Mouse (Mus musculus): Measurements from ENCODE around the gene Ube2n.

Gene Ube2n

GRCm38 (mm10) chr10:95560394-95560983, 45.5 kb downstream of the Ube2n start:
- peak; percentile 60 for DNase-seq

GRCm38 (mm10) chr10:95561616-95562015, 46.7 kb downstream of the Ube2n start:
- DNase-seq = peak; percentile 76

DNA sequence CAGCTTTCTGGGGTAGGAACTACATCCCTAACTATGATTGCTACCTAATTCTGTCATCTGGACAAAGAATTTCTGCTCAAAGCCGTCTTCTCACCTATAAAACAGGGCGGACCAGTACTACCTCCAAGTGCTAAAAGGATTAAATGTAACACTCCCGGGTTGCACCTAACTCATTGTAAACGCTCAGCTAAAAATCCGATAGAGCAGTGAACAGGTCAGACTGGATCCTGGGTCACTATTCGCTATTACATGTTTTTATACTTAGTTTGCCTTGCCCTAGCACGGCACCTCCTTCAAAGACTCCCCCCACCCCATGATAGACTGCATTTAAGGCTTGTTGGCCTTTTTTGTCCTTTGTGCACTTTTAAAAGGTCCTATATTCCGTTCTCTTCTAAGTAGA, 47.5 kb downstream of the Ube2n start:
- DNase-seq = peak; percentile 84

DNA sequence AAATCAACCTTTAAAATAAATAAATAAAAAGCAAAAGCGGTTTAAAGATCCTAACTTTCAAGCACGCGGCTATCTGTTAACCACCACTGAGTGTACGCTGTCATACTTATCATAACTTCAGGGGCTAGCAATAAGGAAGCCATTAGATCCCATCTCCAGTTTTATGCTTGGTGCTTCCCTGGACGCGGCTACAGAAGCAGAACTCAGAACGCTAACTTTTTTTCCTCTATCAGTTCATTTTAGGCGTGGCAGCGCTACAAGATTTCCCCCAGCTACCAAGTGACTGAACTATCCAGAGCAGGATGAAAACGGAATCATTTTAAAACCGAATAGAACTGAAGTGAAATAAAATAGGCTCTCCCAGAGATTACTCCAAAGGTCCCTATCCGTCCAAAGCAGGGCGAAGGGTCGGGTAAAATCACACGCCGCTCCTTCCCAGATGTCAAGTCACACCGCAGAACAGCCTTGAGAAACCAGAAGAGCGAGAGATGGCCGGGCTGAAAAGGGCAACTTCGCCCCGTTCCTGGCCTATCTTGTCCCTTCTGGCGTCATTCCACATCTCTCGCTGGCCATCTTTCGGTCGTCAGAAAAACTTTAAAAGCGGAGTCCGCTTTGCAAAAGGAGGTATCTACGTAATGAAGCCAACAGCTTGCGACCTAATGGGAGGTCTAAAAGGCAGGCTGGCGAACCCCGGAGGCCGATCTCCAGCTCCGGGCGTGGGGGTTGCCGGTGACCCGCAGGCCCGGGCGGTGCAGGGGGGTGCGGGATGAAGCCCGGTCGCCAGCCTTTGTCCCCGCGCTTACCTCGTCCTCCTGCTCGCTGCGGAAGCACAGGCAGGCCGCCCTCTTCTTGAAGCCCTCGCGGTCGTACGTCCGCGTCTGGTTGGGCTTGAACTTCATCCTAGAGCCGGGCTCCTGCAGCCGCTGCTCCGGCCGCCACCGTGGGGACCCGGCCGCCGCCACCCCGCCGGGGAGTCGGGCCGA, 48.2 kb downstream of the Ube2n start:
- peak; percentile 96 for DNase-seq

DNA sequence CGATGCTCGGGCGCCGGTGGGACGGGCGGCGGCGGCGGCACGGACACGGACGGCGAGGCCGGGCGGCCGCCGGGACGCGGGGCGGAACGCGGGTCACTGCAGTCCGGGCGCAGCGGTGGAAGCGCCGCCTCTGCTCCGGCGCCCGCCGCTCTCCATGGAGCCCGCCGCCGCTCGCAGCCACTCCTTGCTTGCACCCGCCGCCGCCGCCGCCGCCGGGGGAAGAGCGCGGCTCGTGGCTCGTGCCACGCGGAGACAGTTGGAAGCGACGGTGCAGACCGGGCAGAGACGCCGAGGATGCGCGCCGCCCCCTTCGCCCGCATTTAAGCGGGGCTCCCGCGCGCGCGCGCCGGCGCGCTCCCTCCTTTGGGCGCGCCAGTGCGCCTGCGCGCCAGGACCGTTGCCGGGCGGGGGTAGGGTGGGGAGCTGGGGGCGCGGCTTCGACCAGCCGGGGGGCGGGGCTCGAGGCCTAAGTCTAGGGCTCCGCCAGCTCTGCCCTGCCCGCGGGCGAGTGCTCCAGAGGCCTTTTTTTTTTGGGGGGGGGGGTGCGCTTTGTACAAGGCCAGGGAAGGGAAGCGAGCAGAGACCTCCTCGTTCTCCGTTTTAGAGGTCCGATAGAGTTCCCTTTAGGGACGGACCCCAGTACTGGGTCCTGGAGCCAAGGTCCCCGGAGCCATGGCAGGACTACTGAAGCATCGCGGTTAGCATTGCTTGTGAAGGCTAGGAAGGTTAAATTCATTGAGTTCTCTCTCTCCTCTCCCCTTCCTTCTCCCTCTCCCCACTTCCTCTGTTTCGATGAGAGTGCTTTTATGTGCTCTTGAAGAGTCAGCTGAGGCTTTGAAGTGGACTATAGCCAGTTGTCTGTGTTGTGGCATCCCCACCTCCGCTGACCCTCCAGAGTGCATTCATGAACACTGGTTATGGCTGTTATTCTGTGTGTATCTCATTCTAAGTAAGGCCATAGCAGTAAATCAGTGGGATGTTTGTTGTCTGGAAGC, 49.2 kb downstream of the Ube2n start, which contains the start of gene Nudt4:
Gene Nudt4, minus strand, starts transcription at position 296 of the 995 bp plus-strand sequence.
- DNase-seq = peak; percentile 99

DNA sequence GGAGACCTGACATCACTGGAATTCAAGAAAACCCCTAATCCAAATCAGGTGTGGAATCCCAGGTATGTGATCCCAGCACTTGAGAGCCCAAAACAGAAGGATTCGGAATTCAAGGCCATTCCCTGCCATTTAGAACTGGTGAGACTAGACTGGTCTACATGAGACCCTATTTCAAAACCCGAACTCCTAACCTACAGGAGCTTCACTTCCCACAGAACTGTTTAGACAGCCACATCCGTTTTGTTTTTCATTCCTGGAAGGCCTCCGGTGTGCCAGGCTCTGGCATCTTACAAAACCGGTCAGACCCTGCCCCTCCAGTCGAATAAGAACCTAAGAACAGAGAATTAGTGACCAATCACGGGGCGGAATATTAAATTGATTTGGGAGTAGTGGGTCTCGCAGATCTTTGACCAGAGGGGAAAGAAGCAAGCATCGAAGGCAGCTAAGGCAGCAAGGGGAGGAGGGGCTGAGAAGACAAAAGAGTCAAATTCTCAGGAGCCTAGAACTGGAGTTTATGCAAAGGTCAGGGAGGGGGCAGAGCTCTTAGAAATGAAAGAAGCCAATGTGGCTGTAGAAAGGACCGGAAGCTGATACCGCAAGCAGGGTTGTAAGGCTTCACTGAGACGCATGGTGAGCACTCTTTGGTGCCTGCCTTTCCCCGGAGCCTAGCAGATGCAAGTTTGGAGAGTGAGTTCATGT, 50.4 kb downstream of the Ube2n start:
- peak; percentile 88 for DNase-seq

DNA sequence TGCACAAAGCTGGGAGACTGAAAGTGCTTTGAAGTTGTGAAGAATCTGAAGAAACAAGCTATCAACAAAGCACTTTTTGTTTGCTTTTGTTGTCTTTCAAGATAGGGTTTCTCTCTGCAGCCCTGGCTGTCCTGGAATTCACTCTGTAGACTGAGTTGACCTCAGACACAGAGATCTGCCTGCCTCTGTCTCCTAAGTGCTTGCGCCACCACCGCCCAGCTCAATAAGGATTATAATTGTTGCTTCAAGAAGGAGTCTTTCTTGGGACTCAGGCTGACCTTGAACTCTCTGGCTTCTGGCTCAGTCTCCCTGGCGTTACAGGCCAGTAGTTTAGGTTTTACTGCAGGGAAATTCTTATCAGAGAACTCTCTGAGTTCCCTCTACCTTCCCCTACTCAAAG, 51.8 kb downstream of the Ube2n start:
- DNase-seq = peak; percentile 55

DNA sequence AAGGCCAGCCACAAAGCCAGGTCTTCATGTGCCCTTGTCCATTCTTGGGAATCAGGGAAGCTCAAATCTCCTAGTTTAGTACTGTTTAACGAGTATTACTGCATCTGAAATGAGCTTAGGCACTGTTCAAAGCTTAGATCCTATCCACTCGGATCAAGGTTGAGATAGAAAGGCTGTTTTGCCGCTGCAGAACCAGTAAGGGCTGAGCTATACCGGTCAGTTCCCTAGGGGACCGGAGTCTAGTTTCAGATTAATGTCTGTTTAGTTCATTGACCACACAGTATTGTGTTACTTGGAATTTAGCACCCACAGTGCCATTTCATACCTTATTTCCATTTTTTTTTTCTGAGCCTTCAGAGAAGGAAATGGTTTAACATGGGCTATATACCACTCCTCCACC, 52.6 kb downstream of the Ube2n start:
- peak; percentile 34 for DNase-seq

DNA sequence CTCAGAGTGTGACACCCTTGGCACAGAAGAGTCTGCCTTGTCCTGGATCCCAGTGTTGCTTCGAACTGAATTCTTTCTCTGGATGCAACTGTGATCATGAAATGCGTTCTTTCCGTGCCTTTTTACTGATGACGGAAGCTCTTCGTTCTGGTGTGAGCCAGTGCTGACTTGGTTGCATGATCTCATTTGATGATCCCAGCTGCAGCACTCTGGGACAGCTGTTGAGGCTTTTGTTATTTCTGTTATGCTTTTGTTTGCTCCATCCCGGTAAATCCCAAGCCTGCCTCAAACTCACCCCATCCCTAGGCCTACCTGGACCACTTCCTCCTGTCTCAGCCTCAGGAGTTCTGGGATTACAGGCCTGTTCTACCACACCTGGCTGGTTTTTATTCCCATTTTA, 53.1 kb downstream of the Ube2n start:
- DNase-seq = peak; percentile 77

- no peak for DNase-seq
These were observed 54.5 kb downstream of the Ube2n start for GRCm38 (mm10) chr10:95569441-95569840.

DNA sequence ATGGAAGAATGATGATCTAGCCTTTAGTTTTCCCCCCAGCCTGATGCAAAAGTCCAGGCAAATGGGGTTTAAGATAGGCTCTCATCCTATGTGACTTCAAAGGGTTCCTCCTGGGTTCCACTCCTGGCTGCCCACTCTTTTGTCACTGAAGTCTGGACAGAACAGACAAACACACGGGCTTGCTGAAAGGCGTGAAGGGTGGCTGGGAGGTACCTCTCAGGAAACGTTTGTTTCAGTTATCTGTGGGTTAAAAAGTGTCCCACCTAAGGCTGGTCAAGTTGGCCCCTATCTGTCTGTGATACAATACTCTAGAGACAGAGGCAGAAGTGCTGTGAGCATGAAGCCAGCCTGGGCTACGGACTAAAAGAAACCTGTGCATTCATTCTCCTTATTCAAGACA, 60.0 kb downstream of the Ube2n start:
- DNase-seq = peak; percentile 62

DNA sequence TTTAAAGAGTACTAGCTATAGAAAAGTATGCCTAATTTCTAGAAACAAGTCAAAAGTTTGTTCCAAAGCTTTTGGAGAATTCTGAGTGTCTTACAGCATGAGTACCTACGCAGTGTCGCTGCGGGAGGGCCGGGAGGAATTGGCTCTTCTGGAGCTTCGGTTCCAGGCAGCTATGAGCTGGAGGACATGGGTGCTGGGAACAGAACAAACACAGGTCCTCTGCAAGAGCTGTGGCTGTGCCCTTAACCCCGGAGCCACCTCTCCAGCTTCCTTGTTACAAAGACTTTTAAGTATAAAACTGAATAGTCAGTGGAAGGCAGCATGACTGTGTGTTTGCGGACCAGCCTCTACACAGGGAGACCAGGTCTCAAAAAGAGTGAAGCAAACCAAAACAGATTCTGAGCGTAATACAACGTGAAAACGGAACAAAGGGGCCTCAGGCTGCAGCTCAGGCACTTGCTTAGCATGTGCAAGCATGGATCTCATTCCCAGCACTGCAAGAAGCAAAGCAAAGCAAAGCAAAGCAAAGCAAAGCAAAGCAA, 61.0 kb downstream of the Ube2n start:
- peak; percentile 83 for DNase-seq

GRCm38 (mm10) chr10:95576876-95577566, 62.1 kb downstream of the Ube2n start:
- DNase-seq = peak; percentile 85

GRCm38 (mm10) chr10:95577567-95577950, 62.6 kb downstream of the Ube2n start:
- no peak for DNase-seq

- DNase-seq = no peak
These were observed 70.6 kb downstream of the Ube2n start for GRCm38 (mm10) chr10:95585554-95585953.

DNA sequence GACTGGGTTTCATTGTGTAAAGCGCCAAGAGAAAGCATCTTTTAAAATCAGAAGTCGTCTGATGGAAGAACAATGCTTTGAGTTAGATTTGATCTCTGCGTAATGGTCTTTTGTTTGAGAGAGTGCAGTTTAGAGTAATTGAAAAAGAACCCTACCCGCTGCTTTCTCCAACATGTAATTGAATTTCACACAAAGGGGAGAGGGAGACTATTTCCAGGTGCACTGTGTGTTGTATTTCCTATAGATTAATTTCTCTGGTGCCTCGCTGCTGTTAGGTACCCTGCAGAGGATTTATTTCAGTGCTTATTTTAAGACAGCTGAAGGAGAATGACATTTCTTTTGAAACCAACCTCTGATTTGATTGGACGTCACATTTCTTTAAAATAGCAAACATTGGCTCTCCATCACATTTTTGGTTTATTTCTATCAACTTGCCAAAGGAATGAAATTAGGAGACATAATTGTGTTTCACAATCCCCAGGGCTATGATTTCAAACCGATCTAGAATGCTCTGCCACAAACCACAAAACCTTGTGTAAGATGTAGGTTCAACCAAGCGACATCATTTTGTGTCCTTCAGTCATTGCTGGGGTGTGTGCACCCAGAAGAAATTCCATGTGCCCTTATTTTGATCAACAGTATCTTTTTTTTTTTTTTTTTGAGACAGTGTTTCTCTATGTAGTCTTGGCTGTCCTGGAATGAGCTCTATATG, 72.7 kb downstream of the Ube2n start:
- no peak for DNase-seq

GRCm38 (mm10) chr10:95589196-95589595, 74.3 kb downstream of the Ube2n start:
- no peak for DNase-seq

- no peak for DNase-seq
These were observed 75.3 kb downstream of the Ube2n start for GRCm38 (mm10) chr10:95590196-95590595.

GRCm38 (mm10) chr10:95591257-95591656, 76.3 kb downstream of the Ube2n start:
- DNase-seq = no peak

- no peak for DNase-seq
These were observed 79.5 kb downstream of the Ube2n start for GRCm38 (mm10) chr10:95594414-95594813.
